29 mouse cellular contexts compared by ENCODE assay signal in genomic region chr6:99620471-99620870, GRCm38 (mm10). TPM values are rescaled to one million over a fixed set of nuclear protein-coding genes. Genes with fewer than 3 reads are reported as not detected.
A peak's percentile ranks its signal among the peaks of the same experiment; 100 is the strongest.
DNase-seq lines count a peak whose midpoint lies in the region.
"Had no signal": no experiment of that assay in that cellular context is flagged by ENCODE, and none has a peak within 500 bp of the region (broad histone marks: within the 10 kb centered on the region; RNA-seq: fewer than 3 reads in every experiment).

No protein-coding gene starts in this region.

- peak overlapping the region; percentile 30; the same call in 1 of the 2 replicates for H3K27ac ChIP-seq in limb, embryonic 10.5 days
- H3K27ac ChIP-seq in macrophage, result peak overlapping the region; percentile 69
- H3K27ac ChIP-seq: limb, embryonic 15.5 days; liver, embryonic 13.5 days; midbrain, embryonic 12.5 days; neural tube, embryonic 12.5 days had no signal

- no peak overlapping the region for H3K4me3 ChIP-seq in limb, embryonic 10.5 days
- H3K4me3 ChIP-seq in macrophage (ENCODE audit: inconsistent target), result no peak overlapping the region; the same call in 1 of the 2 replicates
- H3K4me3 ChIP-seq: embryonic facial prominence, embryonic 10.5 days; embryonic facial prominence, embryonic 15.5 days; limb, embryonic 15.5 days; liver, embryonic 13.5 days; megakaryocyte, embryonic 14.5 days; midbrain, embryonic 12.5 days; myocyte; neural tube, embryonic 12.5 days had no signal

- H3K9me3 ChIP-seq in limb, embryonic 10.5 days (replicated peaks), result no peaks in the 10 kb centered on the region
- H3K9me3 ChIP-seq: embryonic facial prominence, embryonic 10.5 days; embryonic facial prominence, embryonic 15.5 days; limb, embryonic 15.5 days; liver, embryonic 13.5 days; megakaryocyte, embryonic 14.5 days; midbrain, embryonic 12.5 days; neural tube, embryonic 12.5 days had no signal

- no peaks in the 10 kb centered on the region for H3K36me3 ChIP-seq in limb, embryonic 10.5 days
- H3K36me3 ChIP-seq in macrophage (ENCODE audit: inconsistent target), result no peaks in the 10 kb centered on the region
- H3K36me3 ChIP-seq: embryonic facial prominence, embryonic 10.5 days; embryonic facial prominence, embryonic 15.5 days; limb, embryonic 15.5 days; liver, embryonic 13.5 days; midbrain, embryonic 12.5 days; neural tube, embryonic 12.5 days had no signal

- H3K79me2 ChIP-seq in macrophage (ENCODE audit: inconsistent target), result no peaks in the 10 kb centered on the region

- DNase-seq in kidney, postnatal 10 days, result peak; percentile 22
- DNase-seq in kidney, adult 11 months, result no peak
- DNase-seq in limb, embryonic 10.5 days (ENCODE audit: low spot score), result no peak
- no peak for DNase-seq in layer of hippocampus, adult 11-12 months (ENCODE audit: low spot score)
- DNase-seq in spleen, postnatal 10 days (ENCODE audit: low spot score in 2 of 2), result no peak
- DNase-seq: adrenal gland, adult 2 months; adrenal gland, postnatal 36 days; B cell, adult 2 months; cerebellum, adult 18-20 months; cerebellum, postnatal 10 days; gastrocnemius, postnatal 14 days; heart, postnatal 14 days; kidney, adult 2 months; layer of hippocampus, adult 9-11 months; liver, embryonic 13.5 days; lung, adult 2 months; lung, postnatal 10 days; right cerebral cortex, adult 18-20 months; spleen, adult 18-20 months; thymus, adult 2 months; thymus, postnatal 36 days had no signal

- peaks cover 2% of the 10 kb centered on the region; the same call in 1 of the 2 replicates for H3K27me3 ChIP-seq in limb, embryonic 10.5 days (ENCODE audit: low read depth, poor library complexity, severe bottlenecking)
- H3K27me3 ChIP-seq: embryonic facial prominence, embryonic 15.5 days; limb, embryonic 15.5 days; liver, embryonic 13.5 days; neural tube, embryonic 12.5 days had no signal

- WGBS in limb, embryonic 10.5 days, result 62% methylated on average over 7 of the region's 7 CpGs
- 6% methylated on average over 5 of the region's 7 CpGs for WGBS in macrophage (ENCODE audit: missing documents)

- H3K4me1 ChIP-seq in limb, embryonic 10.5 days, result peaks cover 68% of the 10 kb centered on the region
- H3K4me1 ChIP-seq: liver, embryonic 13.5 days had no signal

RNA-seq across cellular contexts. Expression of gene Eif4e3, which starts 46.1 kb away (rescaled TPM):
- 11.1 and 14.6 TPM in 2 replicates for polyA plus RNA-seq in limb, embryonic 10.5 days (2016; fragmentation: Nextera tagmentation; extraction: Ambion mirVana)
- total RNA-seq in macrophage (2018; cell fraction: chromatin; rRNA removed), result 10 to 100 TPM; 11.3 to 37.4 (median 26.5) TPM
- 10 to 100 TPM; 20.9 to 32.6 (median 24.6) TPM for total RNA-seq in macrophage (2018; cell fraction: cytosol; rRNA removed)
- 10 to 100 TPM; 12.5 to 52.1 (median 26.8) TPM for total RNA-seq in macrophage (2018; cell fraction: nucleus; rRNA removed)
- polyA plus RNA-seq in macrophage (2018), result 20.9 to 25.3 TPM (median 21.1 TPM) in 3 replicates

RNA-seq across cellular contexts. Expression of gene Gm20696, which starts 46.1 kb away (rescaled TPM):
- 2.4 and 3.2 TPM in 2 replicates for polyA plus RNA-seq in limb, embryonic 10.5 days (2016; fragmentation: Nextera tagmentation; extraction: Ambion mirVana)
- 100 to 1,000 TPM in 4 of 26 experiments, 10 to 100 TPM in 22; 21.3 to 172 (median 40.8) TPM for total RNA-seq in macrophage (2018; cell fraction: chromatin; rRNA removed)
- total RNA-seq in macrophage (2018; cell fraction: cytosol; rRNA removed), result 1 to 10 TPM in 6 of 26 experiments, under 1 TPM in 20; 0.07 to 2.5 (median 0.44) TPM
- total RNA-seq in macrophage (2018; cell fraction: nucleus; rRNA removed), result 100 to 1,000 TPM in 1 of 26 experiments, 10 to 100 TPM in 21, 1 to 10 TPM in 4; 4.9 to 135 (median 21.7) TPM
- polyA plus RNA-seq in macrophage (2018), result 0.03 to 0.27 TPM in 2 of 3 replicates, not detected in the other
